Mouse (Mus musculus): Measurements from ENCODE around the gene Gm20479. TPM values are rescaled to one million over a fixed set of nuclear protein-coding genes. Genes with fewer than 3 reads are reported as not detected.

Gm20479 gene
- total RNA-seq, 2 experiments from 2014 or later, result 6.1 TPM; not detected in 1

GRCm38 (mm10) chr7:27310996-27311535 lies 46.2 kb downstream of the Gm20479 start:
- DNase-seq, result no peak

- peak; percentile 60 to 70 for DNase-seq
These were observed 46.9 kb downstream of the Gm20479 start for GRCm38 (mm10) chr7:27310306-27310705.

DNA sequence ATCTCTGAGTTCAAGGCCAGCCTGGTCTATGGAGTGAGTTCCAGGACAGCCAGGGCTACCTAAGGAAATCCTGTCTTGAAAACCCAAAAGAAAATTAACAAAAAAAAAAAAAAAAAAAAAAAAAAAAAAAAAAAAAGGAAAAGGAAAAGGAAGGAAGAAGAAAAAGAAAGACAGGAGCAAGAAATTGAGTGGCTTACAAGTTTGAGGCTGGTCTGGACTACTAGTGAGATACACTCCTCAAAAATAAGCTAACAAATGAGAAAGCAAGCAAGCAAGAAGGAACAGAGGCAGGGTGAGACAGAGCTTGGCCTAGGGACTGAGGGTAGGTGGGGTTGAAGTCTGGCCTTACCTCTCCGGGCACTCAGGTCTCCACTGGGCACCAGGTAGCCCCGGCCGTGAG lies 47.4 kb downstream of the Gm20479 start:
- no peak for DNase-seq

- DNase-seq, result peak in 1 of 2 experiments; percentile 47
These were observed 48.2 kb downstream of the Gm20479 start for GRCm38 (mm10) chr7:27308821-27309549.

GRCm38 (mm10) chr7:27307551-27307950 lies 49.7 kb downstream of the Gm20479 start:
- DNase-seq, result no peak

- DNase-seq, result peak in 1 of 2 experiments; percentile 65
These were observed 50.8 kb downstream of the Gm20479 start for GRCm38 (mm10) chr7:27306161-27307160.

DNA sequence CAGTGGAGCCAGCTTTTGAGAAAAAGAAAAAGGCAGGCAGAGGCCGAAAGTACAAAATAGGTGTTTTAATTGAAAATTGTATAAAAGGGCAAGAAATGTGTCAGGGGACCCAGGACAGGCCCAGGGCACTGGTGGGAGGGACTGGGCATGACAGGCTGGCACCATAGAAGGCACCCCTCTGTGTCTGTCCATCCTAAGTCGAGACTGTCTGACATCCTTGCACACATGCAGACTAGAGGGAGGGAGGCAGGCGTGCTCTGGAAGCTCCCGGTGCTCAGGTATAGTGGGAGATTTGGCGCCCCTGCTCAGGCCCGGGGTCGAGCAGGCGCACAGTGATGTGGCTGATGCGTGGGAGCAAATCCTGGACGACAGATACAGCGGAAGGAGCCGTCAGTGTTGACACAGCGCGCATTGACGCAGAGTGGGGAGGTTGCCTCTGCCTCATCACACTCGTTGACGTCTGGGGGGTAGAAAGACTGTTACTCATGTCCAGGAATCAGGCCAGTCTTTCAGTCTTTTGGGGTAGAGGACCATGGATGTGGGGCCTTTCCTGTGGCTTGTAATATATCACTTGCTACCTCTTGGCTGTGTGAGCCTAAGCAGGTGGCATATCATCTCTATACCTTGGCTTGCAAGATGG lies 52.0 kb downstream of the Gm20479 start:
- DNase-seq, result no peak

Other genes starting within 250 kb of the Gm20479 start
- gene Cyp2f2, start 237.5 kb downstream of the Gm20479 start, total RNA-seq (2021), result 100 to 1,000 TPM in 1 of 2 experiments, 1 to 10 TPM in 1; 1.7 to 817 TPM
- not detected for gene Cyp2t4, start 203.7 kb downstream of the Gm20479 start, total RNA-seq (2021)
- 100 to 1,000 TPM in 1 of 2 experiments, 10 to 100 TPM in 1; 86.0 to 106 TPM for gene Egln2, start 190.6 kb downstream of the Gm20479 start, total RNA-seq (2021)
- 10 to 100 TPM; 50.9 to 59.0 TPM for gene Rab4b, start 178.5 kb downstream of the Gm20479 start, total RNA-seq (2021)
- not detected for gene Gm21983, start 176.3 kb downstream of the Gm20479 start, total RNA-seq (2021)
- gene Mia, start 176.3 kb downstream of the Gm20479 start, total RNA-seq (2021), result under 1 TPM; 0.50 to 0.56 TPM
- gene BC024978, start 161.6 kb downstream of the Gm20479 start, total RNA-seq (2021), result 10 to 100 TPM; 21.0 to 25.0 TPM
- 10 to 100 TPM; 78.6 to 84.2 TPM for gene Snrpa, start 161.1 kb downstream of the Gm20479 start, total RNA-seq (2021)
- 10 to 100 TPM; 14.0 to 14.6 TPM for gene Itpkc, start 128.8 kb downstream of the Gm20479 start, total RNA-seq (2021)
- gene Coq8b, start 124.4 kb downstream of the Gm20479 start, total RNA-seq (2021), result 10 to 100 TPM; 41.3 to 70.6 TPM
- gene Numbl, start 99.0 kb downstream of the Gm20479 start, total RNA-seq (2021), result 10 to 100 TPM in 1 of 2 experiments, 1 to 10 TPM in 1; 8.8 to 10.1 TPM
- 10 to 100 TPM; 77.8 to 94.6 TPM for gene Ltbp4, start 19.7 kb downstream of the Gm20479 start, total RNA-seq (2021)
- 10 to 100 TPM; 22.3 TPM for gene Shkbp1, start 1.4 kb downstream of the Gm20479 start, total RNA-seq (2021)
- gene Sptbn4, start 90.3 kb upstream of the Gm20479 start, total RNA-seq (2021), result under 1 TPM; 0.59 to 0.83 TPM
- 10 to 100 TPM; 42.4 to 45.6 TPM for gene Blvrb, start 90.6 kb upstream of the Gm20479 start, total RNA-seq (2021)
- gene Sertad3, start 116.3 kb upstream of the Gm20479 start, total RNA-seq (2021), result 10 to 100 TPM; 15.9 to 16.3 TPM
- gene Sertad1, start 129.5 kb upstream of the Gm20479 start, total RNA-seq (2021), result 10 to 100 TPM; 30.0 to 38.4 TPM
- 1 to 10 TPM; 2.1 to 3.2 TPM for gene Prx, start 141.9 kb upstream of the Gm20479 start, total RNA-seq (2021)
- gene Hipk4, start 165.8 kb upstream of the Gm20479 start, total RNA-seq (2021), result under 1 TPM; 0.23 to 0.26 TPM
- 100 to 1,000 TPM; 106 to 146 TPM for gene Pld3, start 195.8 kb upstream of the Gm20479 start, total RNA-seq (2021)
- 10 to 100 TPM; 15.0 to 15.8 TPM for gene 2310022A10Rik, start 195.8 kb upstream of the Gm20479 start, total RNA-seq (2021)
- gene Akt2, start 234.1 kb upstream of the Gm20479 start, total RNA-seq (2021), result 100 to 1,000 TPM; 201 to 243 TPM

Measured in adrenal gland, postnatal 36 days (tissue).